Mouse (Mus musculus) embryo, embryonic 10 days (tissue): ENCODE measurements around the gene Tesc.
A peak's percentile ranks its signal among the peaks of the same experiment; 100 is the strongest.

Source experiments
- DNase-seq: peaks from one replicate; pipeline ENCODE4 v3.0.0-alpha.2; 2015; ENCODE audit warnings: low spot score

The Tesc gene

DNA sequence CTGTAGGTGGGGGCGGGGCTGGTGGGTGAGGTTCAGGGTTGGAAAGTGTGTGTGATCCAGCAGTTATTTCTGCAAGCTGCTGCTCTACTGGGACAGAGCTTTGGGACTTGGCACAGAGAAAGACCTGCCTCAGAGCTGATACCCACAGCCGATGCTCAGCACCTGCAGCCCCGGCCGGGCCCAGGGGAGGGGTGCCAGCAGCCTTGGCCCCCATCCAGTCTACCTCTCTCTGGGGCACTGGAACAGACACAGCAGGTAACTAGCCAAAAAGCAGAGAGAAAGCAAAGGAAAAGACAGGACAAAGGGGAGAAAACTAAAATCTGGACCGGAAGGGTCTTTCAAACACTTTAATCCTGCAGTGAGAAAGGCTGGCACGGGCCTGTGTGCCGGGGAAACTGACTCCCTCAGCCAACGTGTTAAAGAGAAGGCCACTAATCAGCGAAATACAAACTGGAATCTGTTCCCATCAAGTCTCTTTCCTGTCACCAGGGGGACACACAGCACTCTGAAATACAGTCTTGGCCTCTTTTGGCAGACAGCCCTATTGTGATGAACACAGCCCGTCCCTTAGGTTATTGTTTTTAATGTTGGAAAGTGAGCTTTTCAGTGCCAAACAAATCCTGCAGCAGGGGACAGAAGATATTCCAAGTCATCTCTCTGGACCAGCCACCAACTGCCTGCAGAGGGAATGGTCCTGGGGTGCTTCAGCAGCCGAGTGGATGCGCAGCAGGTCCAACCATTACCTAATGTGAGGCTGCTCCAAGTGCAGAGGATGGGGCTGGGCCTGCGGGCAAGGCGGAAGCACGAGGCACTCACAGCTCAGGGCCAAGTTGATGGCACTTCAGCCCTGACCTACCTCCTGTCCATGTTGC is 49.4 kb downstream of the Tesc start:
- DNase-seq = no peak

DNA sequence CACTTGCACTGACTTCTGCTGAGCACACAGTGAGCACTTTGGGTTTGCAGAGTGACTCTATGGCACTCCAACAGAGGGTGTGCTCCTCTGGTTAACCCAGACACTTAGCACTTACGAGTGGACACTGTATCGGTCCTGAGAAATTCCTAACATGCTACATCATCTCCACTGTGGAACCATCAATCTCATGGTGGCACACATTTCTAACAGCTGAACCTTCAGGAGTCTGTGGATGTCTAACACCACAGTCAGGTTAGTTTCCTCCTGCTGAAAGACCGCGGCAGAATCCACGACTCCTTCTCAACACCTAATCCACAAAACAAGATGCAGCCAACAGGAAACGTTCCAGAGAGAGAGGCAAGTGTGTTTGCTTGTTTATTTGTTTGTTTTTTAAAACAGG is 51.0 kb downstream of the Tesc start:
- no peak for DNase-seq

DNA sequence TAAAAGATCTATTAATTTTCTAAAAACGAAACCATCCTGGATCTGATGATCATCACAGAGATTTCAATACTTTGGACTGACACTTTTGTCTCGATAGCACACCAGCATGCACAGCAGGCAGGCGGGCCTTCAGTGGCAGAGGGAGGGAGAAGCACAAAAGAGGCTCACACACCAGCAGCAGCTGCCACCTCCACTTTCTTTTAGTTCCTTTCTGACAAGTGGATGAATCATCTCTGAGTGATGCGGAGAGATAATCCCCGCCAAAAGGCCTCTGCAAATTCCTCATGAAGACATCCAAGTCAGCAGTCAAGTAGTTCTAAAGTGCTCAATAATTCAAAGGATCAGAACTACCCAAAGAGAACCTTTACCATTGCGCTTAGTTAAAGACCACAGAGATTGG is 51.8 kb downstream of the Tesc start:
- DNase-seq = no peak

DNA sequence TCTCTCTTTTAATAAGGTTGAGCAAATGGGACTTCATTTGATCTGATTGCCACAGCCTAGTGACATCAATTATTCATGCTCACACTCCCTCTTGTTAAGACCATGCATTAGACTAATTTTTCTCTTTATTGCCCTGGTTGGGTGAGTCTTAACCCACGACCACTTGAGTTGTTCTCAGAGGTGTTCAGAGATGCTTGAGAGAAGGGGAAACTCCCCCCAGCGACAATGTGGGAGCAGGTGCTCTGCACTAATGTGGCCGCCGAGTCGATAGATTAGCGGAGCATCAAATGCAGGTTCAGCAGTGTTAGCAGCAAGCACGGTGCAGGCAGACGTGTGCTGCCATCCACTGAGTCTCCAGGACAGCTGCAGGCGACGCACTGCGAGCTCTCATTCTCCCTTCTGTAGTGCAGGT is 52.3 kb downstream of the Tesc start:
- no peak for DNase-seq

DNA sequence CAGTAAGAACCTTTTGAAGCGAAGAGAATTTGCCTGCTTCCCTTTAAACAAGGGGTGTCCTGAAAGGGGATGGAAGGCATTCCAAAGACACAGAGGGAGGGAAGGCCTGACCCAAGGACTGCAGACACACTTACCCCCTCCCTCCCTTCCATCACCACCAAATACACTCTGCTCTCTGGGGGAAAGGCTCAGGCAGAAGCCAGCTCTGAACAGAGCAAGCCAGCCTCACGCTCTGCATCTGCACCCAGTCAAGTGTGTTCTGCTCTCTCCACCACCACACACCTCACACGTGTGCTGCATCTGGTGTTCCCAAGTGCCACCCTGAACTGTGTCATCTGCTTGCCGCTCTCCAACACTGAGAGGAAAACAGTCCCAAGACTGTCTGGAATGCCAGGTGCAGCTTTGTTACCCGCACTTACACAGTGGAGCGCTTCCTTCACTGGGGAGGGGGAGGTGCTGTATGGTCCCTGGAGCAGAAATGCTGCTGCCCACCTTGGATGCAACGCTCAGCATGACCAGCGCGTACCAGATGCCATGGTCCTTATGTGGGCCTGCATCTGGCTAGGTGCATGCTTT is 53.9 kb downstream of the Tesc start:
- DNase-seq = no peak

DNA sequence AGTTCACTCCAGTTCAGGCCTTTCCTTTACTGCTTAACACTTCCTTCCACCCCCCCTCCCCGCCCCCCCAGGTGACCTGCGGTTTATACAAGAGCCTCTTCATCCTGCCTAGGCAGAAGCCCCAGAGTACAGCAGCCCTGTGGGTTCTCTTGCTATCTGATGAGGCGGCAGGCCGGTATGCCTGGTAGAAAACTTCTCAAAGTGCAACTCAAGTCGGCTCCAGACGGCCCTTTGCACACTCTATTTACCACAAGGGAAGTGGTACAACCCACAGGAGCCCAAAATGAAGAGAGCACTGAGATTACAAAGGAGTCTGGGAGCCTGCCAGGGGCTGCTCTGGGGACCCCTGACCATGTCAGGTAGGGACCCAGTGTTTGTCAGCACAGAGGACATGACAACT is 54.5 kb downstream of the Tesc start:
- no peak for DNase-seq

DNA sequence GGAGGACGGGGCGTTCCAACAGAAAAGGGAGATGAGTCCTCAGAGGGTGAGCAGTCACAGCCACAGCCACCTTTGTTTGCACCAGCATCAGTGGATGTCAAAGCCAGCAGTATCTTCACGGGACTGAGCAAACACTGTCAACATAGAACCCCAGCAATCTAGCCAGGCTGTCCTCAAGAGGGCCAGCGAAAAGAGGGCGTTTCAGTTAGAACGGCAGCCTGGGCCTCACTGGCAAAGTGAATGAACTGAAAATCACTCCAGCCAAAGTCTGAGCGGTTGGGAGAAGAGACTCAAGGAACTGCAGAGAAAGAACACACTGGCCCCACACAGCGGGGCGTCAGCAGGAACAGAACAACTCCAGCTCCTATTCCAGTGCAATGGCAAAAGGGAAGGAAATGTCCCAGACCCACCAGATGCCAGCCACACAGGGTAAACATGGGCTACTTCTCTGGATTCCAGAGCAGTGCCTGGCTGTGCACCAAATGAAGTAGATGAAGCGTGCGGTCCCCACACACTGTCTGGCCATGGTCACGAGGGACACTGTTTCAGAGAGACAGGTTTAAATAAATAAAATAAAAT is 55.6 kb downstream of the Tesc start:
- no peak for DNase-seq

DNA sequence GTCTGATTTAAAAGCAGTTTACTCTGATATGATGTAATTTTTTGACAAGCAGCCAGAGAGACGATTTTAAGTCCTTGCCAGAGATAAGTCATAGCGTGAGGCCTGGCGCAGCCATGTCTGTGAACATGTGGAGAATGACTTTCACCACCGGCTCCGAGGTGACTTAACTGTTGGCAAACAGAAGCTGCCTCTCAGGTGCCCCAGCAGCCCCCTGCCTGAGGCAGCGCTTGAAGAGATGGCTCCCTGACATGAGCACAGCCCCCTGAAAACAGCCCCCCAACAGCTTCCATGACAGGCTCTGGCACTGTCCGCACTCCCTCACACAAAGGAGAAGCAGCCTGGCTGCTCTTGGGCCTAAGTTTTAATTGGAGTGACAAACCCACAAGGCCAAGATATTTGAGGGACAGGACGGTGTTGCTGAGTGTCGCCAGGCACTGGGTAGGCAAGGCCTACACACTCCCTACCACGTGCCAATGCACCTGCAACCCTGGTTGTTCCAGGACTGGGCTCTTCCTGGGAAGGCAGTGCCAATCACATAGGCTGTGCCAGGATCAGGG is 56.7 kb downstream of the Tesc start:
- DNase-seq = no peak

DNA sequence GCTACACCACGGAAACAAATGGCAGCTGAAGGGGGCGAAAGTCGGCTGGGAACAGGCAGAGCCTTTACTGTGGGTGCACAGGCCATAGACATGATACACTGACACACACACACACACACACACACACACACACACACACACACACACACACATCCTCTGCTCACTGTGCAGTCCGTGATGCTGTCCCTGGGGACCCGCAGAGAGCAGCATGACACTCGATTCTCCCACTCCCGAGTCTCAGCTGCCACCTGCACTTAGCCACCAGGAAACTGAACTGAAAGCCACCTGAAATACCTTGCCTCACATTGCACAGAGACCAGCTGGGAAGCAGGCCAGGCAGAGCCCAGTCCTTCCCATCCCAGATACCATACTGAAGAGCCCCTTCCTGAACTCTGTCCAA is 57.8 kb downstream of the Tesc start:
- no peak for DNase-seq

DNA sequence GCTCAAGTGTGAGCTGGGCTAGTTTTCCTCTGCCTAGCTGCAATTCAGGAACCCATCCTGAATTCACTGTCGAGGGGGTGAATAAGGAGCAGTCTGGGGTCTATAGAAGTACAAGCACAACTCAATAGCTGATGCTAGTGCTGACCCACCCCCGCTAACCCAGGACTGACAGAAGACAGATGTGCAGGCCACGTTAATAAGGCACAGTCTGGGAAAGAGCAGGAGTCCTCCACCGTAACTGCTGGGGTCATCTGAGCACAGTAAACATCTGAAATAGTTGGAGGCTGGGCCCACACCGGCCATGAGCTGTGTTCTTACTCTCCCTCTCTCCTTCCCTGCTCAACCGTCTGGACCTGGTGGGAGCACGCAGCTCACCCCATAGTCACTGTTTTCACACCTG is 59.4 kb downstream of the Tesc start:
- peak; percentile 60 for DNase-seq

DNA sequence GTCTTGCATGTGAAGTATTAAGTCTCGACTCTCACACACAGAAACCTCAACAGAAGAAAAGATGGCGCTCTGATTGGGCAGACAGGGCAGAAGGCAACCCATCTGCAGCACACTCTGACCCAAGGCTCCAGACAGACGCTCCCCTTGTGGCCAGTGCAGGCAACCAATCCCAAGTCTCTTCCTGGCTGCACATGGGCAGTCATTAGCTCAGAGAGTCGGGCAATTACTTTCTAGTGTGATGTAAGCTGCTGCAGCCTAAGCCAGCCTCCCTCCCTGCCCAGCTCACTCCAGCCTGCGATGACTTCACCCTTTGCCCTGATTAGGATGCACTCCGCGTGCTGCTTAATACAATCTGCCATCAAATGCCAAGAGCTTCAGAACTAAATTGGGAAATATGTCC is 61.6 kb downstream of the Tesc start:
- peak; percentile 41 for DNase-seq

DNA sequence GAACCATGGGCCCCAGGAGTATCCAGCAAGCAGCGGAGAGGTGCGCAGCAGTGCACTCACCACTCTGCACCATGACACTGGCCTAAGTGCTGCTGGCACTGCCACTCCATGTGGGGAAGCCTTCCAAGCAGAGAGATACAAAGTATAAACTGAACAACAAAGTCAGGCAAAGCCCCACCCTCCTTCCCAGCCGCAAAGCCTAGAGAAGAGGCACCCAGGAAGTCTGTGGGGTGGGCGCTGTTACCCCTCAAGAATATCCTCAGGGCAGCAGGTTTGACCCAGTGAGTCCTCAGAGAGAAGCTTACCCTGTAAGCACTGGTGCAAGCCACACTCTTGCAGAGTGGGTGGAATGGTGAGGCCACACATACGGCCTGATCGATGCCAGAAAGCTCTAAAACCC is 62.6 kb downstream of the Tesc start:
- no peak for DNase-seq

DNA sequence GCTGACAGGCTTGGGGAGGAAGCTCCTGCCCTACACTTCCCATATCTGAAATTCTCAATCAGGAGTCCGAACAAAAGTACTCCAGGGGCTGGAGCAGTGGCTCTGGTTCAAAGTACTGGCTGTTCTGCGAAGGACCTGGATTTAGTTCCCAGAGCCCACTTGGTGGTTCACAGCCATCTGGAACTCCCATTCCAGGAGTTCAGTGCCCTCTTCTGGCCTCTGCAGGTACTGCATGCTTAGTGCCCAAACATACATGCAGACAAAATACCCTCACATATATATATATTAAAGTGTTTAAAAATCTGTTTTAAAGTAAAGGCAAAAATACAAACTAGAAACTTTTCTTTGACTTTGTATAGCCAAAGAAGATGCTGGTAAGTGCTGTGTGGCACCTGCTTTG is 63.3 kb downstream of the Tesc start:
- peak; percentile 40 for DNase-seq

DNA sequence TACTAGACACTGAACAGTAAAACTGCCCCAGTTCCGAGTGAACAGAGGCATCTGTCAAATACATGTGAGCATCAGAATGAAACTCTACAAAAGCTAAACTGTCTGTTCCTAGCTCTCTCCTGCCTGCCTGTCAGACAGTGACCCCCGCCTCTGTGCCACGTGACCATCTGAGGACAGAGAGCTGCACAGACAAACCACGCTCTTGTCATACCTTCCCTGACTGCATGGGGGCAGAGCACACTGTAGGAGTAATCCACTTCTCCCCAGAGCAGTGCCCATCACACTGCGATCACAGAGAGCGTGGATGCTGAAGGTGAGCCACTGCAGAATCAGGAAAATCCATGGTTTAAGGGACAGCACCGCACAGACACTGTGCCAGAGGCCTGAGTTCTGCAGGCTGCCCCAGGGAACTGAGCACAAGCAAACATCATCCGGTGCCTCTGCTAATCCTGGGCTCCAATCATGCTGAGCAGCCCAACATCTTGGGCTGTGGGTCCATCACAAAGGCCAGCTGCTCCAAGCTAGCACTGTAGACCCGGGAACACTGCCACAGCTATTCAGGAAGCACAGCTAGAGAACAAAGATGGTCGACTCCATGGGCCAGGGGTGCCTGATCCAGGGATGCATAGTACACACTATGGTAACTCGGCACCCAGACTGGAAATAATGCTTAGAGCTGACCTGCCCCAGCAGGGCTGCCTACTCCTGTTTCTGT is 65.9 kb downstream of the Tesc start:
- DNase-seq = no peak

DNA sequence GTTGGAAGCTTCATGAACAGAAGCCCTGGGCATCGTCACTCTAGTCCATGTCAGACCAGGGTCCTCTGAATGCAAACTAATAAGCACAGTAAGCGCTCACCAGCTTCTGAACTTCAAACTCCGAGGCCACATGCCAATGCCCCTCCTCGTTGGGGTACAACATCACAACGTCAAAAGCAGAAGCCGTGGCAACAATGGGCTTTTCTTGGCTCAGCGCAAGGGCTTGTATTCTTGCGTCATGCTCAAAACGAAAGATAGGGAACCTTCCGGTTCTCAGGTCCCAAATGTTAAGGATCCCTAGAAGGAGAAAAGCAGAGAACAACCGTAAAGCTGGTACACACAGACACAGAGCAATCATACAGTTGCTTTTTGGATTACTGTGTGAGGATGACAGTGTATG is 67.9 kb downstream of the Tesc start:
- no peak for DNase-seq

DNA sequence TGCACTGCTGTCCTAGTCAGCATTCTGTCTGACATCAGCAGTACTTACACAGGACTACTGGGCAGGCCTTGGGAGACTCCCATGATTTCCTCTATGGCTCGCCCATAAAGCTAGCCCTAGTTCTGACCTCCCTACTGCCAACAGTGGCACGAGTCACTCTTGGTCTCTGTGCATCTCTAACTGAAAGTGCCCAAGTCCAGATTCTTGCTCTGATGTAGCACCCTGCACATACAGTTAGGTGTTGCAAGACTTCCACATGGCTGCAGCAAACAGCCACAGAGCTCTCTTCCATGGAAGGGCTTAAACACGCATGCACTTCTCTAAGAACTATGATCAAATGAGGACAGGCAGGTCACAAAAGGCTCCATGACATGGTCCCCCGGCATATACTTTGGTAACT is 68.3 kb downstream of the Tesc start:
- DNase-seq = no peak

DNA sequence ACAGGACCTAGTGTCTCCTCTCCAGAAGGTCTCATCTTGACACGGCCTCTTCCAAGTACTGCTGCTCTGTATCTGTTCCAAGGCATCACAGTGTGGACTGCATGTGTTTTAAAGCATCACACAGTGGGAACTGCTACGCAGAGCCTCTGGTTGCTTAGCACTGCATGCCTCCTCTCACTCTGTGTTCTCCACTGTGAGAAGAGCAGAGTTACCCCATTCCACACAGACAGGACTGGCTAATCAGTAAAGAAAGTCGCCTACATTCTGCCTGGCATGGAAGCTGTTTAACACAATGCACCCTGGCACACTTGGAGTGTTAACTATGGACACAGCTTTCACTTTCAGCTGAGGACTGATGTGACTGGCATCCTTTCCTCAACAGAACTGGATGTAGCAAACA is 68.8 kb downstream of the Tesc start:
- no peak for DNase-seq

DNA sequence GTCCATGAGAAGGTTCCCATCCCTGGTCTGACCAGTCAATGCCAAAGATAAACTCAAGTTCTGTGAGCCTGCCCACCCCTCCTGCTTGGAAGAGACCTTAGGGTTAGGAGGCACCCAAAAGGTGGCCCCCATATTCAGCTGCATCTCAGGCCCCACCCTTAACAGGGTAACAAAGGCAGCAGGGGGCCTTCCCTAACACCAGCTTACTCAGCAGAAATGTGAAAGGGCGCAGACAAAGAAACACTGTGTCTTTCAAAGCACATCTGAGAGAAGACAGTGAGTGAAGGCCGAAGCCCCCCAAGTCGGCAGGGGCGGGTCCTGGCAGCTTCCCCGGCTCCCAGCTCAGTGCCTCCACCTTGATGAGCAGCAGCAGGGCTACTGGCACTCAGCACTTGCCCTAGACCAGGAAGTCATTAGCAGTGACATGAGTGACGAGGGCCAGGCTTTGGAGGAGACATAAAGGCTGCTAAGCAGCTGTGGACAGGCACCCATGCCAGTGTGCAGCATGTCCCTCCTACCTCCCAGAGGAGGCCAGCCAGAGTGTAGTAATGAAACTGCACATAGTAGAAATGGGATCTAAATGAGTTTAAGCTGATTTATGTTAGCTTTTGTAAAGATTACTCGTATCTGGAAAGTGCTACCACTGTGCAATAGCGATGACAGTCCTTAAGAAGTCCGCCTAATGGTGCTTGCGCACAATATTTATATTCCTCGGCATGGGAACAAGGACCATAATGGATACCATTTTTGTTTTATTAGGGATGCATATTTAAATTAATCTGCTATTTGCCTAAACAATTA is 71.7 kb downstream of the Tesc start:
- DNase-seq = peak; percentile 38

DNA sequence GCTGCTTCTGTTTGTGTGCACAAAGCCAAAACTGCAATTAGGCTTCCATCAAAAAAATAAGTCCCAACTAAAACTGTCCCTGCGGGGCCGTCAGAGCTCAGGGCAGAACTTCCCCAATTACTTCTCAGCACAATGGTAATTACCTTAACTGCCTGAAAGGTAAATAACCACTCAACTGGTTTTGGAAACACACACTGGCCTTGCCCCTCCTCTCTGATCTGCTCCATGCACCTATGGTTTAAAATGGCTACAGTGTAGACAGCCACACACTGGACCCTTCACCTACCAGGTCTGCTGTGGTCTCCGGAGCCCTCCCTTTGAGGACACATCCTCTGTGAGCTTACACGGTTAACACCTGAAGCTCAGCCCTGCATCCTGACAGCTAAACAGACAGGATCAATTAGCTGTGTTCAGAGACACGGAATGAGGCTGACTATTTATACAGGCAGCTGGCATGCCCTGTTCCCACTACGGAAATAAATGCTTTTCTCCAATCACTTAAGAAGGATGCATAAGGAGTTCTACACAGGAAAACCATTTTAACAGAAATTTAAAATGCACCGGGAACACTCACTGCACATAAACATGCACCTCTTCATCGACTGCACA is 72.4 kb downstream of the Tesc start:
- DNase-seq = no peak

DNA sequence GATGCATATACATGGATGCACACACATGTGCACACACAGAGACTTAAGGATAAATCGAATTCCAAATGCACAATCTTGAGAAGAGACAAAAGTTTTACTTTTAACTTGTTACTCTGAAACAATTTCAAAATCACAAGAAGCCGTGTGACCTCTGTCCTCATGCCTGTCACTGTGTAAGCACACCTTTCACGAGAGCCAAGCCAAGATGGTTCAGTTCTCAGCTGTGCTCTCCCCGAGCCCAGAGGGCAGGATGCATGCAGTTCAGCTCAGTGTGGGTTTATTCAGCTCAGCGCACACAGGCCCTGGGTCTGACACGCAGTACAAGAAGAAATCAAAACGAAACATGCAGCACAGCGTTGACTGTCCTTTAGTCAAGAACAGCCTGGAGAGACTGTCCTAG is 78.0 kb downstream of the Tesc start:
- no peak for DNase-seq

DNA sequence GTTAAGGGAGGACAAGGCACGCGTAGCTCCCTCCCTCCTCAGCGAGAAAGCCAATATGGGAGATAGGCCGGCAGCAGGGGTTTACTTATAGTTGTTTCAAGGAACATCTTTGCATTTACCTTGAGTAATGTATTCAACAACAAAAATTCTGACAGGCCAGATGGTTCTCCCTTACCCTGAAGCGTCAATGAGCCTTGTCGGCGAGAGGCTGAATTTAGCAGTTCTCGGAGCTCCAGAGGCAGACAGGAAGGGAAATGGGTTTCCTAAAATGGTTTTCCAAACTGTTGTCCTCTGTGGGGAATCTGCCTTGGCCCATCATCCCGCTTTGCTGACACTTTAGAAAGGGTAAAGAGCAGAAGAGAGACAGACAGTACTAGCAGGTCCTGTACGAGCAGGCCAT is 79.1 kb downstream of the Tesc start:
- no peak for DNase-seq
